Mouse (Mus musculus): ENCODE results near the gene Necab2. TPM values are rescaled to one million over a fixed set of nuclear protein-coding genes. Genes with fewer than 3 reads are reported as not detected.

Gene Necab2
- polyA plus RNA-seq, 1 experiment, result 0.30 TPM

GRCm38 (mm10) chr8:119466105-119466504 lies 19.6 kb downstream of the Necab2 start:
- TF ChIP-seq POLR2A (IDR thresholded peaks at IDR 0.05; ENCODE audit: low read depth, low read length) (no peak), CTCF (IDR thresholded peaks at IDR 0.05; ENCODE audit: borderline replicate concordance, insufficient read depth, low read length) (no peak)
- H3K27ac ChIP-seq (ENCODE audit: insufficient read depth, low read length), result no peak overlapping the region
- no peak overlapping the region for H3K4me3 ChIP-seq (ENCODE audit: insufficient read depth, low read length)
- no peaks in the 10 kb centered on the region for H3K4me1 ChIP-seq (ENCODE audit: control insufficient read depth, insufficient read depth, low read length)

- TF ChIP-seq POLR2A (IDR thresholded peaks at IDR 0.05; ENCODE audit: low read depth, low read length) (no peak), CTCF (IDR thresholded peaks at IDR 0.05; ENCODE audit: borderline replicate concordance, insufficient read depth, low read length) (no peak)
- Histone ChIP-seq H3K4me3 (ENCODE audit: insufficient read depth, low read length) (no peak overlapping the region), H3K4me1 (ENCODE audit: control insufficient read depth, insufficient read depth, low read length) (no peaks in the 10 kb centered on the region), H3K27ac (ENCODE audit: insufficient read depth, low read length) (no peak overlapping the region)
These were observed 20.3 kb downstream of the Necab2 start for GRCm38 (mm10) chr8:119466794-119467193.

GRCm38 (mm10) chr8:119468091-119468490 lies 21.6 kb downstream of the Necab2 start:
- H3K4me1 ChIP-seq (ENCODE audit: control insufficient read depth, insufficient read depth, low read length), result no peaks in the 10 kb centered on the region
- TF ChIP-seq POLR2A (IDR thresholded peaks at IDR 0.05; ENCODE audit: low read depth, low read length), result no peak
- TF ChIP-seq CTCF (IDR thresholded peaks at IDR 0.05; ENCODE audit: borderline replicate concordance, insufficient read depth, low read length), result no peak
- H3K4me3 ChIP-seq (ENCODE audit: insufficient read depth, low read length), result no peak overlapping the region
- no peak overlapping the region for H3K27ac ChIP-seq (ENCODE audit: insufficient read depth, low read length)

GRCm38 (mm10) chr8:119478684-119479083 lies 32.2 kb downstream of the Necab2 start:
- no peaks in the 10 kb centered on the region for H3K4me1 ChIP-seq (ENCODE audit: control insufficient read depth, insufficient read depth, low read length)
- TF ChIP-seq CTCF (IDR thresholded peaks at IDR 0.05; ENCODE audit: borderline replicate concordance, insufficient read depth, low read length), result no peak
- TF ChIP-seq POLR2A (IDR thresholded peaks at IDR 0.05; ENCODE audit: low read depth, low read length), result no peak
- no peak overlapping the region for H3K27ac ChIP-seq (ENCODE audit: insufficient read depth, low read length)
- no peak overlapping the region for H3K4me3 ChIP-seq (ENCODE audit: insufficient read depth, low read length)

- Histone ChIP-seq H3K4me1 (ENCODE audit: control insufficient read depth, insufficient read depth, low read length) (no peaks in the 10 kb centered on the region), H3K4me3 (ENCODE audit: insufficient read depth, low read length) (no peak overlapping the region), H3K27ac (ENCODE audit: insufficient read depth, low read length) (no peak overlapping the region)
- TF ChIP-seq CTCF (IDR thresholded peaks at IDR 0.05; ENCODE audit: borderline replicate concordance, insufficient read depth, low read length), result no peak
- TF ChIP-seq POLR2A (IDR thresholded peaks at IDR 0.05; ENCODE audit: low read depth, low read length), result no peak
These were observed 37.8 kb downstream of the Necab2 start for GRCm38 (mm10) chr8:119484145-119484896.

GRCm38 (mm10) chr8:119487093-119487492 lies 40.6 kb downstream of the Necab2 start:
- H3K4me3 ChIP-seq (ENCODE audit: insufficient read depth, low read length), result no peak overlapping the region
- no peak for TF ChIP-seq POLR2A (IDR thresholded peaks at IDR 0.05; ENCODE audit: low read depth, low read length)
- no peak overlapping the region for H3K27ac ChIP-seq (ENCODE audit: insufficient read depth, low read length)
- no peaks in the 10 kb centered on the region for H3K4me1 ChIP-seq (ENCODE audit: control insufficient read depth, insufficient read depth, low read length)

- H3K27ac ChIP-seq (ENCODE audit: insufficient read depth, low read length), result no peak overlapping the region
- no peak overlapping the region for H3K4me3 ChIP-seq (ENCODE audit: insufficient read depth, low read length)
- TF ChIP-seq POLR2A (IDR thresholded peaks at IDR 0.05; ENCODE audit: low read depth, low read length) (no peak), CTCF (IDR thresholded peaks at IDR 0.05; ENCODE audit: borderline replicate concordance, insufficient read depth, low read length) (peak; percentile 54; the same call in 1 of the 2 replicates)
- H3K4me1 ChIP-seq (ENCODE audit: control insufficient read depth, insufficient read depth, low read length), result no peaks in the 10 kb centered on the region
These were observed 50.3 kb downstream of the Necab2 start for GRCm38 (mm10) chr8:119496848-119497247.

GRCm38 (mm10) chr8:119499836-119500235 lies 53.3 kb downstream of the Necab2 start:
- no peaks in the 10 kb centered on the region for H3K4me1 ChIP-seq (ENCODE audit: control insufficient read depth, insufficient read depth, low read length)
- no peak for TF ChIP-seq POLR2A (IDR thresholded peaks at IDR 0.05; ENCODE audit: low read depth, low read length)
- TF ChIP-seq CTCF (IDR thresholded peaks at IDR 0.05; ENCODE audit: borderline replicate concordance, insufficient read depth, low read length), result no peak
- H3K27ac ChIP-seq (ENCODE audit: insufficient read depth, low read length), result no peak overlapping the region
- no peak overlapping the region for H3K4me3 ChIP-seq (ENCODE audit: insufficient read depth, low read length)

GRCm38 (mm10) chr8:119501598-119501997 lies 55.1 kb downstream of the Necab2 start, which contains the start of gene Slc38a8:
Slc38a8 (minus strand) TSS chr8:119501698.
- no peaks in the 10 kb centered on the region for H3K4me1 ChIP-seq (ENCODE audit: control insufficient read depth, insufficient read depth, low read length)
- no peak for TF ChIP-seq CTCF (IDR thresholded peaks at IDR 0.05; ENCODE audit: borderline replicate concordance, insufficient read depth, low read length)
- no peak for TF ChIP-seq POLR2A (IDR thresholded peaks at IDR 0.05; ENCODE audit: low read depth, low read length)
- no peak within 1 kb of the TSS for H3K27ac ChIP-seq (ENCODE audit: insufficient read depth, low read length)
- no peak within 1 kb of the TSS for H3K4me3 ChIP-seq (ENCODE audit: insufficient read depth, low read length)

- H3K27ac ChIP-seq (ENCODE audit: insufficient read depth, low read length), result no peak overlapping the region
- H3K4me1 ChIP-seq (ENCODE audit: control insufficient read depth, insufficient read depth, low read length), result no peaks in the 10 kb centered on the region
- TF ChIP-seq POLR2A (IDR thresholded peaks at IDR 0.05; ENCODE audit: low read depth, low read length) (no peak), CTCF (IDR thresholded peaks at IDR 0.05; ENCODE audit: borderline replicate concordance, insufficient read depth, low read length) (no peak)
- H3K4me3 ChIP-seq (ENCODE audit: insufficient read depth, low read length), result no peak overlapping the region
These were observed 55.6 kb downstream of the Necab2 start for GRCm38 (mm10) chr8:119502111-119502510.
